Mouse (Mus musculus) MEL (cell line): ENCODE measurements around the gene Atl3. TPM values are rescaled to one million over a fixed set of nuclear protein-coding genes. Genes with fewer than 3 reads are reported as not detected.

Experiments
- DNase-seq: peaks from one replicate; pipeline ENCODE4 v3.0.0; 2011; ENCODE audit warnings: low read depth, low spot score
- H3K27ac ChIP-seq: 2 replicates; pipeline ENCODE4 v1.5.1; 2012; ENCODE audit warnings: low read depth, mild to moderate bottlenecking, control low read depth, low read length, moderate library complexity; ENCODE audit not compliant: control insufficient read depth
- H3K27me3 ChIP-seq, 2 experiments: fragments of 150-350 bp in 1 of 2; sonication (generic) in 1 of 2; 2 replicates each; pipeline ENCODE4 v1.6.1; 2012; ENCODE audit warnings: low read length in 2 of 2, mild to moderate bottlenecking in 2 of 2, improper control_type of control experiment in 1 of 2, moderate library complexity in 1 of 2; ENCODE audit not compliant: insufficient read depth in 2 of 2, control insufficient read depth in 1 of 2
- H3K36me3 ChIP-seq, 2 experiments: 2 replicates each; pipeline ENCODE4 v1.6.1; 2012 to 2014; ENCODE audit warnings: low read length in 2 of 2, improper control_type of control experiment in 1 of 2, inconsistent platforms in 1 of 2, mild to moderate bottlenecking in 1 of 2; ENCODE audit not compliant: insufficient read depth in 2 of 2, control insufficient read depth in 1 of 2
- H3K4me1 ChIP-seq, 2 experiments: fragments of 150-350 bp in 1 of 2; sonication (generic) in 1 of 2; 2 replicates each; pipeline ENCODE4 v1.6.1; 2012; ENCODE audit warnings: low read length in 2 of 2, improper control_type of control experiment in 1 of 2, mild to moderate bottlenecking in 1 of 2; ENCODE audit not compliant: insufficient read depth in 2 of 2, control insufficient read depth in 1 of 2
- H3K4me3 ChIP-seq, 2 experiments: fragments of 150-350 bp in 1 of 2; sonication (generic) in 1 of 2; 2 replicates each; pipeline ENCODE4 v1.5.1; 2012; ENCODE audit warnings: low read depth in 2 of 2, low read length in 2 of 2, mild to moderate bottlenecking in 2 of 2, moderate library complexity in 2 of 2, control low read depth in 1 of 2, improper control_type of control experiment in 1 of 2; ENCODE audit not compliant: control insufficient read depth in 1 of 2, insufficient read depth in 1 of 2
- H3K79me2 ChIP-seq: 2 replicates; pipeline ENCODE4 v1.6.1; 2012; ENCODE audit warnings: mild to moderate bottlenecking, low read length, moderate library complexity; ENCODE audit not compliant: control insufficient read depth, poor library complexity, insufficient read depth
- H3K9ac ChIP-seq: 2 replicates; pipeline ENCODE4 v1.6.1; 2012; ENCODE audit warnings: low read depth, mild to moderate bottlenecking, control low read depth, low read length, moderate library complexity; ENCODE audit not compliant: control insufficient read depth, poor library complexity, severe bottlenecking
- H3K9me3 ChIP-seq: fragments of 150-350 bp; sonication (generic); replicated peaks from 2 replicates; pipeline ENCODE4 v1.6.1; 2012; ENCODE audit warnings: mild to moderate bottlenecking, low read length, improper control_type of control experiment, moderate library complexity; ENCODE audit not compliant: insufficient read depth
- BHLHE40 ChIP-seq: IDR thresholded peaks from 2 replicates; pipeline ENCODE4 v1.6.1; 2012; ENCODE audit warnings: low read depth, mild to moderate bottlenecking, inconsistent platforms, low read length, improper control_type of control experiment, borderline replicate concordance
- ETS1 ChIP-seq: IDR thresholded peaks from 2 replicates; pipeline ENCODE4 v1.6.1; 2012; ENCODE audit warnings: low read depth, mild to moderate bottlenecking, inconsistent platforms, low read length, improper control_type of control experiment, moderate library complexity
- GABPA ChIP-seq: IDR thresholded peaks from 2 replicates; pipeline ENCODE4 v1.6.1; 2012; ENCODE audit warnings: low read depth, mild to moderate bottlenecking, inconsistent platforms, low read length, improper control_type of control experiment, moderate library complexity
- GATA1 ChIP-seq: IDR thresholded peaks from 2 replicates; pipeline ENCODE4 v1.6.1; 2011; ENCODE audit warnings: low read depth, low read length, improper control_type of control experiment
- HCFC1 ChIP-seq: IDR thresholded peaks from 2 replicates; pipeline ENCODE4 v1.6.1; 2012; ENCODE audit warnings: low read depth, mild to moderate bottlenecking, inconsistent platforms, low read length, improper control_type of control experiment, moderate library complexity
- JUND ChIP-seq: IDR thresholded peaks from 2 replicates; pipeline ENCODE4 v1.6.1; 2011; ENCODE audit warnings: low read depth, mild to moderate bottlenecking, improper control_type of control experiment, low read length
- MAFK ChIP-seq: IDR thresholded peaks from 2 replicates; pipeline ENCODE4 v1.6.1; 2011; ENCODE audit warnings: low read depth, mild to moderate bottlenecking, low read length, improper control_type of control experiment, borderline replicate concordance
- MAZ ChIP-seq: IDR thresholded peaks from 2 replicates; pipeline ENCODE4 v1.6.1; 2012; ENCODE audit warnings: low read depth, mild to moderate bottlenecking, inconsistent platforms, low read length, improper control_type of control experiment
- MXI1 ChIP-seq: IDR thresholded peaks from 2 replicates; pipeline ENCODE4 v1.6.1; 2011; ENCODE audit warnings: mild to moderate bottlenecking, low read depth, low read length, improper control_type of control experiment
- MYB ChIP-seq: IDR thresholded peaks from 2 replicates; pipeline ENCODE4 v1.6.1; 2011; ENCODE audit warnings: mild to moderate bottlenecking, low read depth, low read length, improper control_type of control experiment
- MYC ChIP-seq: IDR thresholded peaks from 2 replicates; pipeline ENCODE4 v1.6.1; 2011; ENCODE audit warnings: low read depth, mild to moderate bottlenecking, low read length, improper control_type of control experiment, moderate library complexity
- NELFE ChIP-seq: IDR thresholded peaks from 2 replicates; pipeline ENCODE4 v1.6.1; 2011; ENCODE audit warnings: low read depth, low read length, improper control_type of control experiment
- NRF1 ChIP-seq: IDR thresholded peaks from 2 replicates; pipeline ENCODE4 v1.6.1; 2014; ENCODE audit warnings: low read depth, mild to moderate bottlenecking, inconsistent platforms, low read length, improper control_type of control experiment, moderate library complexity; ENCODE audit not compliant: poor library complexity, insufficient read depth, severe bottlenecking
- POLR2A ChIP-seq, 2 experiments: IDR thresholded peaks; 2 replicates each; pipeline ENCODE4 v1.6.1; 2011 to 2012; ENCODE audit warnings: low read length in 2 of 2, mild to moderate bottlenecking in 2 of 2, control low read depth in 1 of 2, improper control_type of control experiment in 1 of 2, low read depth in 1 of 2, moderate library complexity in 1 of 2; ENCODE audit not compliant: control insufficient read depth in 1 of 2, insufficient read depth in 1 of 2, poor library complexity in 1 of 2
- POLR2AphosphoS2 ChIP-seq: IDR thresholded peaks from 2 replicates; pipeline ENCODE4 v1.6.1; 2011; ENCODE audit warnings: low read length, improper control_type of control experiment
- RCOR1 ChIP-seq: IDR thresholded peaks from 2 replicates; pipeline ENCODE4 v1.6.1; 2012; ENCODE audit warnings: low read depth, mild to moderate bottlenecking, inconsistent platforms, low read length, improper control_type of control experiment
- SIN3A ChIP-seq: IDR thresholded peaks from 2 replicates; pipeline ENCODE4 v1.6.1; 2012; ENCODE audit warnings: low read length, improper control_type of control experiment, inconsistent platforms
- SMC3 ChIP-seq: IDR thresholded peaks from 2 replicates; pipeline ENCODE4 v1.6.1; 2011; ENCODE audit warnings: low read depth, low read length, improper control_type of control experiment
- TAL1 ChIP-seq: IDR thresholded peaks from 2 replicates; pipeline ENCODE4 v1.6.1; 2012; ENCODE audit warnings: mild to moderate bottlenecking, inconsistent platforms, low read length, moderate library complexity, mixed read lengths
- TCF12 ChIP-seq: IDR thresholded peaks from 2 replicates; pipeline ENCODE4 v1.6.1; 2014; ENCODE audit warnings: low read depth, mild to moderate bottlenecking, inconsistent platforms, low read length, improper control_type of control experiment, moderate library complexity
- USF1 ChIP-seq: IDR thresholded peaks from 2 replicates; pipeline ENCODE4 v1.6.1; 2014; ENCODE audit warnings: low read depth, mild to moderate bottlenecking, inconsistent platforms, low read length, improper control_type of control experiment, moderate library complexity
- ZC3H11A ChIP-seq: IDR thresholded peaks from 2 replicates; pipeline ENCODE4 v1.6.1; 2012; ENCODE audit warnings: low read depth, mild to moderate bottlenecking, inconsistent platforms, low read length, improper control_type of control experiment
- ZKSCAN1 ChIP-seq: IDR thresholded peaks from 2 replicates; pipeline ENCODE4 v1.6.1; 2012; ENCODE audit warnings: low read depth, mild to moderate bottlenecking, inconsistent platforms, low read length, improper control_type of control experiment, moderate library complexity
- ZMIZ1 ChIP-seq: IDR thresholded peaks from 2 replicates; pipeline ENCODE4 v1.6.1; 2012; ENCODE audit warnings: low read depth, mild to moderate bottlenecking, inconsistent platforms, low read length, improper control_type of control experiment, moderate library complexity
- ZNF384 ChIP-seq: IDR thresholded peaks from 2 replicates; pipeline ENCODE4 v1.6.1; 2012; ENCODE audit warnings: low read depth, mild to moderate bottlenecking, inconsistent platforms, low read length, improper control_type of control experiment
- polyA plus RNA-seq, 2 experiments: library from polyadenylated mRNA; stranded (reverse) in 1 of 2; unstranded in 1 of 2; fragments of >175 nt in 1 of 2; fragments of >200 nt in 1 of 2; gene quantifications; 2 replicates each; pipeline versions ENCODE4 v1.2.1 to v1.2.4; 2012; ENCODE audit warnings: low replicate concordance in 2 of 2, low read depth in 1 of 2; ENCODE audit not compliant: insufficient read length in 2 of 2, insufficient read depth in 1 of 2, missing spikeins in 1 of 2
- total RNA-seq: library from RNA; depleted of rRNA; stranded (reverse); fragments of 300-350 nt; gene quantifications from 2 replicates; pipeline ENCODE4 v1.2.3, GENCODE M21; 2012

Atl3 gene
- total and polyA plus RNA-seq, 3 experiments, result 15.3 to 16.4 TPM; not detected in 1

- no peak overlapping the region for H3K27ac ChIP-seq
- H3K9me3 ChIP-seq, result no peaks in the 10 kb centered on the region
- H3K36me3 ChIP-seq, result peaks cover 0 to 6% of the 10 kb centered on the region in 2 experiments; a peak in 2 of 4 replicates
- no peak overlapping the region for H3K9ac ChIP-seq
- H3K4me1 ChIP-seq, result peaks cover 2 to 5% of the 10 kb centered on the region in 2 experiments
- H3K79me2 ChIP-seq, result no peaks in the 10 kb centered on the region
- DNase-seq, result no peak
- TF ChIP-seq BHLHE40, result no peak
- no peak for TF ChIP-seq POLR2AphosphoS2
- no peak for TF ChIP-seq ZNF384
- no peak for TF ChIP-seq TAL1
- TF ChIP-seq GATA1, result no peak
- TF ChIP-seq POLR2A (IDR thresholded peaks at IDR 0.05; ENCODE audit: control insufficient read depth in 1 of 2, insufficient read depth in 1 of 2, low read depth in 1 of 2, low read length in 2 of 2, poor library complexity in 1 of 2), result no peak
- TF ChIP-seq ETS1, result no peak
- no peak for TF ChIP-seq ZC3H11A
- TF ChIP-seq RCOR1, result no peak
- TF ChIP-seq MYB, result no peak
- TF ChIP-seq MAFK, result no peak
- TF ChIP-seq NRF1, result no peak
- TF ChIP-seq MYC, result no peak
- no peak for TF ChIP-seq SMC3
- no peak for TF ChIP-seq ZMIZ1
- no peak overlapping the region for H3K4me3 ChIP-seq
- H3K27me3 ChIP-seq, result no peaks in the 10 kb centered on the region
Measured at GRCm38 (mm10) chr19:7568364-7568763, 74.5 kb downstream of the Atl3 start.

- TF ChIP-seq MXI1, result no peak
- TF ChIP-seq MYB, result no peak
- no peak for TF ChIP-seq GABPA
- no peak for TF ChIP-seq ZKSCAN1
- TF ChIP-seq ZNF384, result no peak
- no peak for TF ChIP-seq NRF1
- no peak for TF ChIP-seq HCFC1
- TF ChIP-seq SIN3A, result no peak
- no peak for TF ChIP-seq JUND
- TF ChIP-seq RCOR1, result no peak
- TF ChIP-seq ZC3H11A, result no peak
- no peak for TF ChIP-seq TCF12
- no peak for TF ChIP-seq USF1
- no peak for TF ChIP-seq MAZ
- TF ChIP-seq NELFE, result no peak
- DNase-seq, result no peak
- H3K36me3 ChIP-seq, result no peaks in the 10 kb centered on the region; a peak in 1 of 4 replicates
- no peaks in the 10 kb centered on the region for H3K9me3 ChIP-seq
- H3K9ac ChIP-seq, result no peak overlapping the region
- no peak overlapping the region for H3K4me3 ChIP-seq
- no peaks in the 10 kb centered on the region; a peak in 1 of 4 replicates for H3K4me1 ChIP-seq
- no peaks in the 10 kb centered on the region for H3K27me3 ChIP-seq
- H3K79me2 ChIP-seq, result no peaks in the 10 kb centered on the region
- H3K27ac ChIP-seq, result no peak overlapping the region
Measured at GRCm38 (mm10) chr19:7569650-7570049, 75.8 kb downstream of the Atl3 start.
